24 mouse cellular contexts compared by ENCODE assay signal in the genomic region with DNA sequence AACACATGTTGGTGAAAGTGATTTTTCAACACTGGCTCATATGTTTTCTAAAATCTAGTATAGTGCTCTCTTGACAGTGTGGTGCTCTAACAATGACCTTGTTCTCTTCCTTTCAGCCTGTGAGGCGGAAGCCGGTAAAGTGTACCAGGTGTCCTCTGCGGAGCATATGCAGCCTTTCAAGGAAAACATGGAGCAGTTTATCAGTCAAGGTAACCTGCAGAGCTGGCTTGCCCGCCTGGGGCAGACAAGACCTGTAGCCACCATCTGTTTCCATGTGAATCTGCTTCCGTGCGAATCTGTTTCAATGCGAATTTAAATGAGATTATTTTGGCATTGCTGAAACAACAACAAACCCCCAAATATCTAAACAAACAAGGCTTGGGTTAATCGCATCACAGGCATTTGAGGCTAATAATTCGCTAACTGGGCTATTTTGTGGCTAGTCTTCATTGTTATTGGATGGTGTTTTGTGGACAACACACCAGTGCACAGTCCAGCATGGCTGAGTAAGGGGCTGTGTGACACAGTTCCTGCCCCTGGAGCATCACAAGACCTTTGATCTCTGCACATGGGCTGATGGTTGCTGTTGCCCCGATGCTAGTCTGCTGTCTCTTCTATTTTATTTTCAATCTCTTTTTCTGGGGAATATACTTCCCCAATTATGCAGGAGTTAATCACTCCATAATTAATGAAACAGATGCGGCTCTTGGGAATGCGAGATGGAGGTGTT.
DNase-seq lines count a peak whose midpoint lies in the region; ATAC-seq lines count a peak whose summit lies in the region.
"Had no signal": no experiment of that assay in that cellular context is flagged by ENCODE, and none has a peak within 500 bp of the region (broad histone marks: within the 10 kb centered on the region; RNA-seq: fewer than 3 reads in every experiment).

No protein-coding gene starts in this region.

- H3K27me3 ChIP-seq in forebrain, embryonic 12.5 days: no peaks in the 10 kb centered on the region
- no peaks in the 10 kb centered on the region for H3K27me3 ChIP-seq in forebrain, embryonic 11.5 days (ENCODE audit: control insufficient read depth, insufficient read depth, low read length)
- H3K27me3 ChIP-seq in neural tube, embryonic 14.5 days (ENCODE audit: control insufficient read depth, insufficient read depth, low read length): no peaks in the 10 kb centered on the region
- H3K27me3 ChIP-seq in hindbrain, embryonic 12.5 days: no peaks in the 10 kb centered on the region
- H3K27me3 ChIP-seq: heart, embryonic 12.5 days; limb, embryonic 12.5 days; megakaryocyte, embryonic 14.5 days; neural tube, embryonic 13.5 days had no signal

- 83% methylated on average over 12 of the region's 12 CpGs for WGBS in forebrain, embryonic 12.5 days
- WGBS in forebrain, embryonic 11.5 days: 90% methylated on average over 12 of the region's 12 CpGs
- 74% methylated on average over 12 of the region's 12 CpGs for WGBS in neural tube, embryonic 14.5 days
- WGBS in hindbrain, embryonic 12.5 days: 84% methylated on average over 12 of the region's 12 CpGs

- no peaks in the 10 kb centered on the region for H3K4me1 ChIP-seq in forebrain, embryonic 12.5 days
- no peaks in the 10 kb centered on the region for H3K4me1 ChIP-seq in forebrain, embryonic 11.5 days (replicated peaks; ENCODE audit: control insufficient read depth, insufficient read depth, low read length)
- H3K4me1 ChIP-seq in neural tube, embryonic 14.5 days (ENCODE audit: control insufficient read depth, insufficient read depth, low read length): no peaks in the 10 kb centered on the region
- H3K4me1 ChIP-seq in hindbrain, embryonic 12.5 days: no peaks in the 10 kb centered on the region
- H3K4me1 ChIP-seq: heart, embryonic 12.5 days; megakaryocyte, embryonic 14.5 days; neural tube, embryonic 13.5 days had no signal

- no peak overlapping the region for H3K4me3 ChIP-seq in forebrain, embryonic 12.5 days (replicated peaks)
- no peak overlapping the region for H3K4me3 ChIP-seq in forebrain, embryonic 11.5 days (ENCODE audit: low read depth, low read length)
- no peak overlapping the region for H3K4me3 ChIP-seq in neural tube, embryonic 14.5 days (ENCODE audit: low read depth, low read length)
- H3K4me3 ChIP-seq in hindbrain, embryonic 12.5 days: no peak overlapping the region
- H3K4me3 ChIP-seq: heart, embryonic 12.5 days; layer of hippocampus, adult 2 months; limb, embryonic 12.5 days; megakaryocyte, embryonic 14.5 days; neural tube, embryonic 13.5 days had no signal

- no peak for DNase-seq in forebrain, embryonic 11.5 days (ENCODE audit: low spot score)
- DNase-seq in neural tube, embryonic 10.5 days (ENCODE audit: extremely low spot score, low spot score): no peak
- no peak for DNase-seq in kidney, postnatal 4 days
- DNase-seq in lung, postnatal 14 days: no peak
- DNase-seq in gastrocnemius, postnatal 36 days: no peak
- DNase-seq: adrenal gland, postnatal 36 days; gastrocnemius, postnatal 14 days; heart, postnatal 36 days; right cerebral cortex, postnatal 25 days; thymus, postnatal 14 days had no signal

- H3K36me3 ChIP-seq in forebrain, embryonic 12.5 days (replicated peaks): peaks cover 16% of the 10 kb centered on the region
- no peaks in the 10 kb centered on the region for H3K36me3 ChIP-seq in forebrain, embryonic 11.5 days (ENCODE audit: control insufficient read depth, insufficient read depth, low read length)
- H3K36me3 ChIP-seq in neural tube, embryonic 14.5 days (ENCODE audit: control insufficient read depth, insufficient read depth, low read length): no peaks in the 10 kb centered on the region
- 0 out of 2 replicates have a peak, but pooled peaks cover 2% of the 10 kb centered on the region for H3K36me3 ChIP-seq in hindbrain, embryonic 12.5 days
- H3K36me3 ChIP-seq: G1E; heart, embryonic 12.5 days; limb, embryonic 12.5 days had no signal

- H3K9ac ChIP-seq in forebrain, embryonic 12.5 days: no peak overlapping the region
- no peak overlapping the region for H3K9ac ChIP-seq in forebrain, embryonic 11.5 days (ENCODE audit: low read length)
- H3K9ac ChIP-seq in neural tube, embryonic 14.5 days (replicated peaks; ENCODE audit: low read depth, low read length): no peak overlapping the region
- H3K9ac ChIP-seq in hindbrain, embryonic 12.5 days: no peak overlapping the region
- H3K9ac ChIP-seq: heart, embryonic 12.5 days; limb, embryonic 12.5 days; liver, embryonic 14.5 days; neural tube, embryonic 13.5 days had no signal

- no peaks in the 10 kb centered on the region for H3K9me3 ChIP-seq in forebrain, embryonic 12.5 days
- no peaks in the 10 kb centered on the region for H3K9me3 ChIP-seq in forebrain, embryonic 11.5 days (ENCODE audit: control insufficient read depth, low read length)
- H3K9me3 ChIP-seq in neural tube, embryonic 14.5 days (ENCODE audit: control insufficient read depth, low read length): no peaks in the 10 kb centered on the region
- no peaks in the 10 kb centered on the region for H3K9me3 ChIP-seq in hindbrain, embryonic 12.5 days (replicated peaks)
- H3K9me3 ChIP-seq: heart, embryonic 12.5 days; limb, embryonic 12.5 days; megakaryocyte, embryonic 14.5 days; neural tube, embryonic 13.5 days had no signal

- ATAC-seq in forebrain, embryonic 12.5 days (ENCODE audit: low FRiP score): 0 out of 2 replicates have a peak, but pooled peaks have one; percentile 51
- no peak for ATAC-seq in forebrain, embryonic 11.5 days (replicated peaks; ENCODE audit: low FRiP score)
- ATAC-seq in neural tube, embryonic 14.5 days (ENCODE audit: low read depth): 0 out of 2 replicates have a peak, but pooled peaks have one; percentile 21
- peak; percentile 63; the same call in 1 of the 2 replicates for ATAC-seq in hindbrain, embryonic 12.5 days (ENCODE audit: low FRiP score)
- ATAC-seq: CD4-positive, CD25-positive, alpha-beta regulatory T cell, adult 4 months; intestine, postnatal 0 days had no signal

- intact Hi-C loops in gastrocnemius, postnatal 36 days (cut with DNase I): loop anchor here (1.0 kb wide), 1 partner anchor 16 kb away; no protein-coding TSS in a partner anchor

- H3K27ac ChIP-seq in forebrain, embryonic 12.5 days: no peak overlapping the region
- H3K27ac ChIP-seq in forebrain, embryonic 11.5 days (ENCODE audit: low read depth, low read length): no peak overlapping the region
- no peak overlapping the region for H3K27ac ChIP-seq in neural tube, embryonic 14.5 days (ENCODE audit: low read depth, low read length)
- H3K27ac ChIP-seq in hindbrain, embryonic 12.5 days: no peak overlapping the region
- H3K27ac ChIP-seq: kidney, postnatal 0 days; layer of hippocampus, adult 2 months; limb, embryonic 12.5 days; liver, embryonic 14.5 days; neural tube, embryonic 13.5 days; stomach, postnatal 0 days had no signal

- no peak overlapping the region for H3K4me2 ChIP-seq in forebrain, embryonic 12.5 days
- no peak overlapping the region for H3K4me2 ChIP-seq in forebrain, embryonic 11.5 days (ENCODE audit: low read depth, low read length, severe bottlenecking)
- no peak overlapping the region for H3K4me2 ChIP-seq in neural tube, embryonic 14.5 days (ENCODE audit: low read depth, low read length)
- H3K4me2 ChIP-seq in hindbrain, embryonic 12.5 days (replicated peaks): no peak overlapping the region
- H3K4me2 ChIP-seq: heart, embryonic 12.5 days; limb, embryonic 12.5 days; neural tube, embryonic 13.5 days had no signal
